Mouse (Mus musculus): ENCODE data around the gene Atp6v0b. TPM values are rescaled to one million over a fixed set of nuclear protein-coding genes. Genes with fewer than 3 reads are reported as not detected.

Gene Atp6v0b
- polyA plus RNA-seq, 1 experiment from 2014 or later: 168 TPM

DNA sequence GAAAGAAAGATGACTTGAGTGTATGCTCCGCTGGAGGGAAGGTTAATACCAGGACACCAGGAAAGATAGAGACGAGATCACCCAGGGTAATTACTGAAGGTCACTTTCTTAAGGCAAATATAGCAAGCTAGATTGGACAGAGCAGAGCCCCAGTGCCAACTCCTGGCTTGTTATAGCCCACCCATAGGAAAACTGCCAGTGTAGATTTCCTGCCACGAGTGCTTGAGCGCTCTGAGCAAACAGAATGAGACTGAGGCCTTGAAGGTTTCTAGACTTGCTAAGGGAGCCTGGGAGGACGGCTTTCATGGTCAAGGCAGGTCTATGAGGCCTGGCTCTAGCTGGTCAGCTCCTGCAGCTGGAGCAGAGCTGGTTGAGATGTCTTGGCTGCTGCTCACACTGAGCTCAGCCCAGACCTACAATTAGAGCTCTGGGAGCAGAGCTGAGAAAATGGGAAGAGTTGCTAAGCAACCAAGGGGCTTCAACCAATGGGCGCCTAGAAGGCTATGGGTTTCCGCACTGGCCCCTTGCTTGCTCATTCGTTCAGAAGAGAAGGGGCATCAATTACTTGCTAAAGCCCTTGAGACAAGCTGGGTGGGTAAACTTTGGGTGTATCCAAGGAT lies 21.8 kb upstream of the Atp6v0b start:
- peaks cover 53% of the 10 kb centered on the region for H3K36me3 ChIP-seq (replicated peaks)
- no peak overlapping the region for H3K27ac ChIP-seq (replicated peaks)
- peaks cover 31% of the 10 kb centered on the region for H3K4me1 ChIP-seq (replicated peaks)
- no peak overlapping the region for H3K4me3 ChIP-seq (replicated peaks)
- 77% methylated on average over 8 of the region's 8 CpGs for WGBS (ENCODE audit: insufficient replicate concordance)
- H3K4me2 ChIP-seq: no peak overlapping the region
- no peaks in the 10 kb centered on the region for H3K27me3 ChIP-seq
- no peak overlapping the region for H3K9ac ChIP-seq
- no peak for ATAC-seq (ENCODE audit: insufficient read depth)
- H3K9me3 ChIP-seq (replicated peaks): no peaks in the 10 kb centered on the region

DNA sequence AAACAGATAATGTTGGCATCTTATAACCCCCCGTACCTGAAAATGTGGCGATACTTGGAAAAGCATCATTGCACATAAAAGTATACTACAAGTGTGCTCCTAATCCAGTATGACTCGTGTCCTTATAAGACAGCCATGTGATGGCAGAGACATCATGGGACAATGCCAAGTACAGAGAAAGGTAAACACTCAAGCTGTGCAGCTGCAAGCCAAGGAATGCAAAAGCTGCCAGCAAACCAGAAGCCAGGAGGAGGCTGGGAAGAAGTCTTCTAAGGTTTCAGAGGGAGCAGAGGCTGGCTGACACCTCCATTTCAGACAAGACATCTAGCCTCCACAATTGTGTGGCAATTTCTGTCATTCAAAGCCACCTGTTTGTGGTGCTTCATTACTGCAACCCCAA lies 19.1 kb upstream of the Atp6v0b start:
- no peaks in the 10 kb centered on the region for H3K27me3 ChIP-seq
- H3K4me3 ChIP-seq (replicated peaks): no peak overlapping the region
- H3K9ac ChIP-seq: no peak overlapping the region
- ATAC-seq (ENCODE audit: insufficient read depth): no peak
- H3K4me2 ChIP-seq: no peak overlapping the region
- H3K9me3 ChIP-seq (replicated peaks): no peaks in the 10 kb centered on the region
- no peak overlapping the region for H3K27ac ChIP-seq (replicated peaks)
- WGBS (ENCODE audit: insufficient replicate concordance): 82% methylated on average over 3 of the region's 3 CpGs
- peaks cover 68% of the 10 kb centered on the region for H3K36me3 ChIP-seq (replicated peaks)
- H3K4me1 ChIP-seq (replicated peaks): 0 out of 2 replicates have a peak, but pooled peaks cover 8% of the 10 kb centered on the region

GRCm38 (mm10) chr4:117904761-117905160 lies 17.6 kb upstream of the Atp6v0b start:
- Histone ChIP-seq H3K4me2 (no peak overlapping the region), H3K27ac (replicated peaks) (no peak overlapping the region), H3K36me3 (replicated peaks) (peaks cover 73% of the 10 kb centered on the region), H3K9ac (no peak overlapping the region), H3K4me3 (replicated peaks) (no peak overlapping the region), H3K27me3 (no peaks in the 10 kb centered on the region), H3K9me3 (replicated peaks) (no peaks in the 10 kb centered on the region), H3K4me1 (replicated peaks) (0 out of 2 replicates have a peak, but pooled peaks cover 4% of the 10 kb centered on the region)
- ATAC-seq (ENCODE audit: insufficient read depth): no peak
- 89% methylated on average over 8 of the region's 8 CpGs for WGBS (ENCODE audit: insufficient replicate concordance)

GRCm38 (mm10) chr4:117904094-117904493 lies 17.0 kb upstream of the Atp6v0b start:
- no peak overlapping the region for H3K27ac ChIP-seq (replicated peaks)
- H3K9me3 ChIP-seq (replicated peaks): no peaks in the 10 kb centered on the region
- 88% methylated on average over 10 of the region's 10 CpGs for WGBS (ENCODE audit: insufficient replicate concordance)
- H3K4me1 ChIP-seq (replicated peaks): 0 out of 2 replicates have a peak, but pooled peaks cover 3% of the 10 kb centered on the region
- H3K9ac ChIP-seq: no peak overlapping the region
- no peak for ATAC-seq (ENCODE audit: insufficient read depth)
- no peak overlapping the region for H3K4me2 ChIP-seq
- peaks cover 80% of the 10 kb centered on the region for H3K36me3 ChIP-seq (replicated peaks)
- H3K27me3 ChIP-seq: no peaks in the 10 kb centered on the region
- H3K4me3 ChIP-seq (replicated peaks): no peak overlapping the region

DNA sequence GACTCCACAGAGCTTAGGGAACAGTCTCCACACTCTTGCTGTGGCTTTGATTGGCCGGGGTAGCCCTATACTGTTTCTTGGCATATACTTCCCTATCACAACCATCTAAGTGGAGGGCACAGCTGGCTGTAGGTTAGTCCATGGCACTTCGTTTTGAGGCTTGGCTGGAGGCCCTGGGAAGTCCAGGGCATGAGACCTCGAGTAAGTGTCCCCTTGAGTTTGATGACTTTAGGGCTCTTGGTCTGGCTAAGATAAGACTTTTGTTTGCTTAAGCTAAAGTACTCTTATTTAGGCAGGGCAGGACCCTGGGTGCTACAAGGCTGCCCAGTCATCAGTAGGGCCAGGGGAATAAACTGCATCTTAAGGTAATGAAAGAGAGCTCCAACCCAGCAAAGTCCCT lies 11.0 kb upstream of the Atp6v0b start:
- Histone ChIP-seq H3K4me1 (replicated peaks) (no peaks in the 10 kb centered on the region; the same call in 1 of the 2 replicates), H3K9me3 (replicated peaks) (no peaks in the 10 kb centered on the region), H3K4me3 (replicated peaks) (no peak overlapping the region), H3K9ac (no peak overlapping the region), H3K27me3 (no peaks in the 10 kb centered on the region), H3K27ac (replicated peaks) (no peak overlapping the region), H3K36me3 (replicated peaks) (peaks cover 83% of the 10 kb centered on the region), H3K4me2 (no peak overlapping the region)
- WGBS (ENCODE audit: insufficient replicate concordance): 68% methylated on average over 3 of the region's 3 CpGs
- ATAC-seq (ENCODE audit: insufficient read depth): no peak

- 84% methylated on average over 6 of the region's 6 CpGs for WGBS (ENCODE audit: insufficient replicate concordance)
- H3K36me3 ChIP-seq (replicated peaks): peaks cover 62% of the 10 kb centered on the region
- no peak for ATAC-seq (ENCODE audit: insufficient read depth)
- H3K4me1 ChIP-seq (replicated peaks): peaks cover 10% of the 10 kb centered on the region
- H3K27ac ChIP-seq (replicated peaks): no peak overlapping the region
- no peak overlapping the region for H3K4me3 ChIP-seq (replicated peaks)
- no peaks in the 10 kb centered on the region for H3K9me3 ChIP-seq (replicated peaks)
- no peak overlapping the region for H3K4me2 ChIP-seq
- H3K9ac ChIP-seq: no peak overlapping the region
- no peaks in the 10 kb centered on the region for H3K27me3 ChIP-seq
These were observed 8.9 kb upstream of the Atp6v0b start for GRCm38 (mm10) chr4:117896031-117896430.

- H3K9ac ChIP-seq: no peak overlapping the region
- H3K4me2 ChIP-seq: no peak overlapping the region
- 76% methylated on average over 7 of the region's 7 CpGs for WGBS (ENCODE audit: insufficient replicate concordance)
- no peaks in the 10 kb centered on the region for H3K27me3 ChIP-seq
- peaks cover 56% of the 10 kb centered on the region for H3K36me3 ChIP-seq (replicated peaks)
- H3K27ac ChIP-seq (replicated peaks): no peak overlapping the region
- H3K4me3 ChIP-seq (replicated peaks): no peak overlapping the region
- no peaks in the 10 kb centered on the region for H3K9me3 ChIP-seq (replicated peaks)
- ATAC-seq (ENCODE audit: insufficient read depth): no peak
- peaks cover 17% of the 10 kb centered on the region for H3K4me1 ChIP-seq (replicated peaks)
These were observed 8.2 kb upstream of the Atp6v0b start for GRCm38 (mm10) chr4:117895339-117895738.

DNA sequence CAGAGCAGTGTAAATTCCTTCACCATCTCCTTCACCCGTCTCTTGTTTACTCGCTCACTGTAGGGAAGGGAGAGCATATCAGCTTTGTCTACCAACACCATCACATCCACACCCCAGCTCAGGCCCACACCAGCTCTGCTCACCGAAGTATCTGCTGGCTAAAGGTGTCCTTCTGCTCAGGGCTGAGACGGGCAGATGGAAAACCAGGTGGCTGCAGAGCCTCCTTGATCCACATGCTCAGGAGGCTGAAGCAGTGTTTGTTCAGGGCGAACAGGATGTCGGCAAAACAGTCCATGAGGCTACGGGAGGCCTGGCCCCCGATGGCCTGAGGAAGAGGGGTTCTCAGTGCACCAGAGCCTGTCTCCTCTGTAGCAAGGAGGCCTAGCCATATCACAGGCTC lies 7.5 kb upstream of the Atp6v0b start:
- H3K9ac ChIP-seq: no peak overlapping the region
- WGBS (ENCODE audit: insufficient replicate concordance): 81% methylated on average over 8 of the region's 8 CpGs
- no peak overlapping the region for H3K4me2 ChIP-seq
- ATAC-seq (ENCODE audit: insufficient read depth): no peak
- H3K4me3 ChIP-seq (replicated peaks): no peak overlapping the region
- H3K27ac ChIP-seq (replicated peaks): no peak overlapping the region
- H3K9me3 ChIP-seq (replicated peaks): no peaks in the 10 kb centered on the region
- peaks cover 52% of the 10 kb centered on the region for H3K36me3 ChIP-seq (replicated peaks)
- H3K4me1 ChIP-seq (replicated peaks): peaks cover 22% of the 10 kb centered on the region
- H3K27me3 ChIP-seq: no peaks in the 10 kb centered on the region

DNA sequence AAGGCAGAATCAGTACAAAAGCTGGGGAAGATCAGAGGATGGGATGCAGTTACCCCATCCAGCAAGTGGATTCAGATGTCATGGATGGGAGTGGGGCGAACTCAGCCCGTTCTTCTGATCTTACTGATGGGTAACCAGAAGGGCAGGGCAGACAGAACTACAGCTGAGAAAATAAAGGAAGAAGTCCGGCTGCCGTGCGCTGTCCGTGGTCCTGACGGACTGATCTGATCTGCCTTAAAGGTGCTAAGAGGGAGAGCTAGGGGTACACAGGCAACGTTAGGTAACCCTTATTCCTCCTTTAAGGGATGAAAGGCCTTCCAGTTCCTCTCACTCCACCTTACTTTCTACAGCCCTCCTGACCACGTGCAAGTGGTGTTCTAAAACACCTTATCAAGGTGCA lies 6.2 kb upstream of the Atp6v0b start:
- 22% methylated on average over 9 of the region's 9 CpGs for WGBS (ENCODE audit: insufficient replicate concordance)
- no peak overlapping the region for H3K4me2 ChIP-seq
- no peak for ATAC-seq (ENCODE audit: insufficient read depth)
- H3K9ac ChIP-seq: no peak overlapping the region
- peaks cover 22% of the 10 kb centered on the region for H3K4me1 ChIP-seq (replicated peaks)
- H3K9me3 ChIP-seq (replicated peaks): no peaks in the 10 kb centered on the region
- no peak overlapping the region for H3K27ac ChIP-seq (replicated peaks)
- H3K4me3 ChIP-seq (replicated peaks): no peak overlapping the region
- peaks cover 47% of the 10 kb centered on the region for H3K36me3 ChIP-seq (replicated peaks)
- no peaks in the 10 kb centered on the region for H3K27me3 ChIP-seq

DNA sequence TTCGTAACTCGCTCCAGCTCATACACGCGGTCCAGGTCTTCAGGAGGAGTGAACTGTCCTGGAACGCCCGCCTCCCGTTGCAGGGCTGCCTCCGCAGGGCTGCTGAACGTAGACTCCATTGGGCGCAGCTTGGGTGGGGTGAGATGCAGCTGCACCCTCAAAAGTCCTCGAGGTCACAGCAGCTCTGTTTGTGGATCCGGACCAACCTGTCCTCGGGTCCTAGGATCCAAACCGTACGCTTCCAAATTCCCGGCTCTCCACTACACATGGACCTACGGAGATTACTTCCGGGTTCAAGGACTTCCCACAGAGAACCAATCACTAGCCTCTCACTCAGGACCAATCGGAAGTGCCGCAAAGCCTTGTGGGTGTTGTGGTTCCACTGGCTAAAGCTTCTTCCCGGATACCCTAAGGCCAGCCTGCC lies 4.6 kb upstream of the Atp6v0b start, which contains the start of gene Dph2:
Gene Dph2 (minus strand): TSS at position 295 of the 424 bp plus-strand sequence.
- Histone ChIP-seq H3K9ac (peak within 1 kb of the TSS; percentile 62), H3K4me1 (replicated peaks) (peaks cover 31% of the 10 kb centered on the region), H3K4me2 (peak within 1 kb of the TSS; percentile 86), H3K27ac (replicated peaks) (no peak within 1 kb of the TSS; the same call in 1 of the 2 replicates), H3K9me3 (replicated peaks) (no peaks in the 10 kb centered on the region), H3K36me3 (replicated peaks) (peaks cover 34% of the 10 kb centered on the region), H3K27me3 (no peaks in the 10 kb centered on the region), H3K4me3 (replicated peaks) (peak within 1 kb of the TSS; percentile 84)
- WGBS (ENCODE audit: insufficient replicate concordance): 0% methylated on average over 21 of the region's 21 CpGs
- peak; percentile 69 for ATAC-seq (ENCODE audit: insufficient read depth)

GRCm38 (mm10) chr4:117890750-117891149 lies 3.6 kb upstream of the Atp6v0b start:
- Histone ChIP-seq H3K9me3 (replicated peaks) (no peaks in the 10 kb centered on the region), H3K4me2 (peak overlapping the region; percentile 86), H3K27me3 (no peaks in the 10 kb centered on the region), H3K27ac (replicated peaks) (no peak overlapping the region), H3K36me3 (replicated peaks) (peaks cover 29% of the 10 kb centered on the region), H3K4me1 (replicated peaks) (peaks cover 40% of the 10 kb centered on the region), H3K9ac (no peak overlapping the region), H3K4me3 (replicated peaks) (peak overlapping the region; percentile 84)
- WGBS (ENCODE audit: insufficient replicate concordance): 85% methylated on average over 8 of the region's 8 CpGs
- no peak for ATAC-seq (ENCODE audit: insufficient read depth)

DNA sequence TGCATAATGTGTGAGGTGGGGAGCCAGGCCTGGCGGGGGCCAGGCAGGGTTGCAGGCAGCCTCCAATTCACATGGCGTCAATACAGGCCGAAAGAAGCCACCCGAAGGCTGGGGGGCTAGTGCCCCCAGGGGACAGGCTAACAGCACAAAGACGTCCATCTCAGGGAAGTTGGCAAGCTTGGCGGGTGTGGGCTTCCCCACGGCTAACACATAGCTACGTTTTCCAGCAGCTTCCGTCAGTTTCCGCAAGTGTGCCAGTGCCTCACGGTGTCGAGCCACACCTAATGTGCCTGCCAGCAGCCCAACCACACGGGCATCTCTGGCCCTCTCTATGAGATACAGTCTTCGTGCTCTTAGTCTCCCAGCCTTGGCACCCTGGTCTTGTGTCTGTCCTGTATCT lies 2.9 kb upstream of the Atp6v0b start:
- 78% methylated on average over 14 of the region's 14 CpGs for whole genome bisulfite sequencing (ENCODE audit: insufficient replicate concordance)

More for the DNA sequence above, 2.9 kb upstream of the Atp6v0b start:
- peaks cover 34% of the 10 kb centered on the region for H3K36me3 ChIP-seq (replicated peaks)
- H3K9ac ChIP-seq: no peak overlapping the region
- ATAC-seq (ENCODE audit: insufficient read depth): no peak
- H3K27ac ChIP-seq (replicated peaks): no peak overlapping the region
- no peaks in the 10 kb centered on the region for H3K9me3 ChIP-seq (replicated peaks)
- no peak overlapping the region for H3K4me2 ChIP-seq
- no peaks in the 10 kb centered on the region for H3K27me3 ChIP-seq
- H3K4me3 ChIP-seq (replicated peaks): no peak overlapping the region
- peaks cover 47% of the 10 kb centered on the region for H3K4me1 ChIP-seq (replicated peaks)
